Mouse (Mus musculus) liver, embryonic 14 days (tissue): ENCODE measurements around the gene 4930415O20Rik. TPM values are rescaled to one million over a fixed set of nuclear protein-coding genes. Genes with fewer than 3 reads are reported as not detected.

ENCODE experiments used
- polyA plus RNA-seq: library from polyadenylated mRNA; depleted of rRNA; stranded (reverse); fragments of >200 nt; gene quantifications from 2 replicates; pipeline ENCODE4 v1.2.3, GENCODE M21; 2012; rRNA removed

The 4930415O20Rik gene
- polyA plus RNA-seq: not detected in 2 replicates

GRCm38 (mm10) chr15:98570873-98571538, at the start of gene 4930415O20Rik, which contains the start of gene Ccnt1:
4930415O20Rik (plus strand) TSS chr15:98571004.
Ccnt1 (minus strand) TSS chr15:98570923.

GRCm38 (mm10) chr15:98533881-98534627, 36.8 kb upstream of the 4930415O20Rik start, which contains the start of gene Kansl2:
Kansl2 (minus strand) TSS chr15:98534264.

GRCm38 (mm10) chr15:98609331-98610130, 38.7 kb downstream of the 4930415O20Rik start, which contains the start of gene Adcy6:
Adcy6 (minus strand) TSS chr15:98610076.

GRCm38 (mm10) chr15:98630540-98630939, 59.7 kb downstream of the 4930415O20Rik start, which contains the start of gene Cacnb3:
Cacnb3 (plus strand) TSS chr15:98630840.

Other genes starting within 250 kb of the 4930415O20Rik start
- not detected in 2 replicates for gene Olfr284, start 230.0 kb upstream of the 4930415O20Rik start, polyA plus RNA-seq
- not detected in 2 replicates for gene Olfr283, start 190.1 kb upstream of the 4930415O20Rik start, polyA plus RNA-seq
- gene Olfr282, start 139.8 kb upstream of the 4930415O20Rik start, polyA plus RNA-seq: not detected in 2 replicates
- gene Olfr281, start 118.4 kb upstream of the 4930415O20Rik start, polyA plus RNA-seq: not detected in 2 replicates
- not detected in 2 replicates for gene OR5BS1P, start 101.1 kb upstream of the 4930415O20Rik start, polyA plus RNA-seq
- not detected in 2 replicates for gene Lalba, start 88.3 kb upstream of the 4930415O20Rik start, polyA plus RNA-seq
- gene Olfr279, start 78.6 kb upstream of the 4930415O20Rik start, polyA plus RNA-seq: not detected in 2 replicates
- gene Kansl2, start 36.7 kb upstream of the 4930415O20Rik start, polyA plus RNA-seq: 21.1 and 25.0 TPM in 2 replicates
- 8.6 and 10.0 TPM in 2 replicates for gene Ccnt1, start 81 bp upstream of the 4930415O20Rik start, polyA plus RNA-seq
- 11.1 and 13.4 TPM in 2 replicates for gene Adcy6, start 39.1 kb downstream of the 4930415O20Rik start, polyA plus RNA-seq
- 0.82 and 1.4 TPM in 2 replicates for gene Cacnb3, start 59.8 kb downstream of the 4930415O20Rik start, polyA plus RNA-seq
- gene Ddx23, start 91.9 kb downstream of the 4930415O20Rik start, polyA plus RNA-seq: 24.9 and 26.3 TPM in 2 replicates
- 0.52 and 0.66 TPM in 2 replicates for gene Rnd1, start 106.5 kb downstream of the 4930415O20Rik start, polyA plus RNA-seq
- not detected in 2 replicates for gene Ccdc65, start 137.2 kb downstream of the 4930415O20Rik start, polyA plus RNA-seq
- gene Fkbp11, start 157.2 kb downstream of the 4930415O20Rik start, polyA plus RNA-seq: 63.5 and 71.3 TPM in 2 replicates
- gene Arf3, start 192.2 kb downstream of the 4930415O20Rik start, polyA plus RNA-seq: 14.4 and 15.5 TPM in 2 replicates
- gene Wnt10b, start 207.1 kb downstream of the 4930415O20Rik start, polyA plus RNA-seq: 0.01 and 0.05 TPM in 2 replicates
- gene Wnt1, start 218.9 kb downstream of the 4930415O20Rik start, polyA plus RNA-seq: not detected in 2 replicates
- 0.02 and 0.03 TPM in 2 replicates for gene Ddn, start 238.5 kb downstream of the 4930415O20Rik start, polyA plus RNA-seq